Mouse (Mus musculus) forebrain, postnatal 0 days (tissue): ENCODE results near the gene Clip2. TPM values are rescaled to one million over a fixed set of nuclear protein-coding genes. Genes with fewer than 3 reads are reported as not detected.

Experiments
- ATAC-seq: fragments of 200-750 bp; cut with Nextera tagmentation; 2 replicates; pipeline ENCODE4 v1.8.0; 2017; ENCODE audit warnings: mild to moderate bottlenecking, moderate library complexity
- DNase-seq: peaks from one replicate; pipeline ENCODE4 v3.0.0-alpha.2; 2015
- H3K27ac ChIP-seq: fragments of 300-500 bp; sonication (generic); 2 replicates; pipeline ENCODE4 v1.5.1; 2014; ENCODE audit warnings: low read depth, mild to moderate bottlenecking, antibody characterized with exemption, low read length, moderate library complexity, mixed read lengths
- H3K27me3 ChIP-seq: fragments of 300-500 bp; sonication (generic); 2 replicates; pipeline ENCODE4 v1.6.1; 2014; ENCODE audit warnings: mild to moderate bottlenecking, low read length, mixed read lengths; ENCODE audit not compliant: insufficient read depth
- H3K36me3 ChIP-seq: fragments of 300-500 bp; sonication (generic); 2 replicates; pipeline ENCODE4 v1.6.1; 2014; ENCODE audit warnings: mild to moderate bottlenecking, moderate library complexity; ENCODE audit not compliant: insufficient read depth
- H3K4me1 ChIP-seq: fragments of 300-500 bp; sonication (generic); 2 replicates; pipeline ENCODE4 v1.6.1; 2014; ENCODE audit warnings: antibody characterized with exemption; ENCODE audit not compliant: insufficient read depth
- H3K4me2 ChIP-seq: fragments of 300-500 bp; sonication (generic); 2 replicates; pipeline ENCODE4 v1.6.1; 2014; ENCODE audit warnings: low read depth, mild to moderate bottlenecking, moderate library complexity
- H3K4me3 ChIP-seq: fragments of 300-500 bp; sonication (generic); 2 replicates; pipeline ENCODE4 v1.5.1; 2014; ENCODE audit warnings: low read depth, low read length, mixed read lengths
- H3K9ac ChIP-seq: fragments of 300-500 bp; sonication (generic); 2 replicates; pipeline ENCODE4 v1.6.1; 2014; ENCODE audit warnings: mild to moderate bottlenecking
- H3K9me3 ChIP-seq: fragments of 300-500 bp; sonication (generic); 2 replicates; pipeline ENCODE4 v1.6.1; 2016; ENCODE audit warnings: low read length
- CTCF ChIP-seq: sonication (generic); IDR thresholded peaks from 2 replicates; pipeline ENCODE4 v1.5.1; 2016; ENCODE audit warnings: antibody characterized with exemption, control low read depth, low read depth
- WGBS: fragments of 180-500 bp; shearing (Covaris S2); extraction: QIAGEN DNeasy Blood & Tissue Kit; methylation state at CpG from one replicate; pipeline ENCODE4 v1.1.7; 2014; 5-methylcytosine and 5-hydroxymethylcytosine counted together
- polyA plus RNA-seq: library from polyadenylated mRNA; unstranded; fragments of >200 nt; fragmentation: Nextera tagmentation; extraction: Ambion mirVana; gene quantifications from 2 replicates; pipeline ENCODE4 v1.2.1, GENCODE M21; 2015
- total RNA-seq: library from RNA; depleted of rRNA; stranded (reverse); fragments of >200 nt; gene quantifications from 2 replicates; pipeline ENCODE4 v1.2.3, GENCODE M21; 2014

Gene Clip2
- total and polyA plus RNA-seq, 2 experiments from 2014 or later, result 14.5 to 162 TPM

DNA sequence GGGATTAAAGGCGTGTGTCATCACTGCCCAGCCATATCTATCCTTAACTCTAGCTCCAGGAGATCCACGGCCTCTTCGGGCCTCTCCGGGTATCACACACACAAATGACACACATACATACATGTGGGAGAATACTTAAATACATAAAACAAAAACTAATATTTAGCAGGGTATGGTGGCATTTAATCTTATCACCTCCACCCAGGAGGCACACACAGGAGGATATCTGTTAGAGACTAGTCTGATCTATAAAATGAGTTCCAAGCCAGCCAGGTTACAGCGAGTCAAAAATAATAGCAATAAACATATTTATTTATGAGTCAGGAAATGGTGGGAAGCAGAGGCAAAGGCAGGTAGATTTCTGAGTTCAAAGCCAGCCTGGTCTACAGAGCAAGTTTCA, 23.6 kb upstream of the Clip2 start:
- no peak for DNase-seq
- no peak overlapping the region for H3K9ac ChIP-seq
- H3K4me3 ChIP-seq, result no peak overlapping the region
- no peak overlapping the region for H3K4me2 ChIP-seq
- peaks cover 8% of the 10 kb centered on the region; the same call in 1 of the 2 replicates for H3K4me1 ChIP-seq
- 96% methylated on average over 5 of the region's 5 CpGs for WGBS
- H3K27me3 ChIP-seq, result no peaks in the 10 kb centered on the region
- no peaks in the 10 kb centered on the region for H3K36me3 ChIP-seq
- H3K9me3 ChIP-seq, result no peaks in the 10 kb centered on the region
- ATAC-seq, result no peak
- H3K27ac ChIP-seq, result no peak overlapping the region
- TF ChIP-seq CTCF, result no peak

DNA sequence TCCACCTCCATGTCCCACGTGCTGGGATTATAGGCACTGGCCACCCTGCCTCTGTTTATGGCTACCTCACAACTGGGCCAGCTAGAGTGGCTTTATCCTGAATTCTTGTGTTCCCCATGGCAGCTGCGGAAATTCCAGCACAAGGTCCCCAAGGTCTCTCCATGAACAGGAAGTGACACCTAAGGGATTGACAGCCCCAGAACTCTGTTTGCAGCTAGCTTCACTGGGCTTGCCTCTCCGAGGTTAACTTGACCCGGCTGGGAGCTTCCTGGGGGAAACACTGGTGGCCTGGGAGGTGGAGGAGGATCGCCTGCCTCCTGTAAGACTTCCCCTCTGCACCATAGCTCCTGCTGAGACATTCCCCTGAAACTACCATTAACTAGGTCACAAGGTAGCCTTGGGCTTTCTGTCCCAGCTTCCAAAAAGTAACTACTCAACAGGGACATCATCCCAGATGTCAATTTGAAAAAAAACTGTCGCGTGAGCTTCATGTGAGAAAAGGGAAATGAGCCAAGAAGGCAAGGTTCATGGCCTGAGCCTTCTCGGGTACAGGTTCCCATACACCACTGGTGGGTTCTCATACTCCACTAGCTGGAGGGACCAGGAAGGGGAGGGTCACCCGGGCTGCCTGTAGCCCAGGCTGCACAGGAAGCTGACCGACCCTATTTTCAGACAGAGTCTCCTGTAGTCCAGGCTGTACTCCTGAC, 20.4 kb upstream of the Clip2 start:
- Histone ChIP-seq H3K27me3 (no peaks in the 10 kb centered on the region), H3K27ac (peak overlapping the region; percentile 57; the same call in 1 of the 2 replicates), H3K9me3 (no peaks in the 10 kb centered on the region), H3K4me3 (peak overlapping the region; percentile 52; the same call in 1 of the 2 replicates), H3K4me2 (peak overlapping the region; percentile 84), H3K36me3 (no peaks in the 10 kb centered on the region), H3K9ac (no peak overlapping the region), H3K4me1 (peaks cover 8% of the 10 kb centered on the region; the same call in 1 of the 2 replicates)
- TF ChIP-seq CTCF, result no peak
- no peak for DNase-seq
- 40% methylated on average over 10 of the region's 10 CpGs for WGBS
- ATAC-seq, result no peak

DNA sequence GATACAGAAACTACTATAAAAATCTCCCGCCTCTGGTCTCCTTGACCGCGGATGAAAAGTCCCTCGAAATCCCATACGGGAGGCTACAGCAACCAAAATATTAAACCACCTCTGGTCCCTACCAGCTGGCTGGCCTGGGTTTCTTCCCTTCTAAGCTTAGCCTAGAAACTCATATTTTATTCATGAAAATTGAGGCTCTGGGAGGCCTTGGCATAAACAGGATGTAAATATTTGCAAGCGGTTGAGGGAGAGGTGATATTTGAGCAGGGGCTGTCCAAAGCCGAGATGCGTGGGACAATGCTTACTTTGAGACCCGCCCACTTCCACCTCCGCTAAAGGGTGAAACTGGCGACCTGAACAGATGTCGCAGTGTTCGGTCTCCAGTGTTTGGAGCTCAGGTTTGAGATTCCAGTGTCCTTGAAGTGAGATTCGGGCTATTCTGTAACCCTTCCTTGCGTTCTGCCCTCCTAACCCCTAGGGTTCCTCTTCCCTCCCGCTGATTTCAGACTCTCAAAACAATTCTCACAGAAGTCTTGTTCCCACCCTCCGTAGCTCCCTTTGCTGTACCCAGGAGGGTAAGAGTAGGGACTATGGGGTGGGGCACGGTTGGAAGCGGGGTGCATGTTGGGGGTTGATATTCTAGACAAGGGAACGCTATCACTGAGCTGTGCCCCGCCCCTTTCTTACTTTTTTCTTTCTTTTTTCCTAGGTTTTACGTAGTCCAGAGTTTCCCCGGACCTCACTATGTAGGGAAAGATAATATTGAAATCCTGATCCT, 19.7 kb upstream of the Clip2 start:
- no peaks in the 10 kb centered on the region for H3K9me3 ChIP-seq
- no peaks in the 10 kb centered on the region for H3K27me3 ChIP-seq
- H3K4me3 ChIP-seq, result peak overlapping the region; percentile 52
- H3K36me3 ChIP-seq, result no peaks in the 10 kb centered on the region
- peak overlapping the region; percentile 57; the same call in 1 of the 2 replicates for H3K27ac ChIP-seq
- H3K4me2 ChIP-seq, result peak overlapping the region; percentile 84
- ATAC-seq (peak; percentile 88), DNase-seq (peak; percentile 80)
- WGBS, result 3% methylated on average over 23 of the region's 23 CpGs
- no peak for TF ChIP-seq CTCF
- peaks cover 8% of the 10 kb centered on the region; the same call in 1 of the 2 replicates for H3K4me1 ChIP-seq
- H3K9ac ChIP-seq, result peak overlapping the region; percentile 58

DNA sequence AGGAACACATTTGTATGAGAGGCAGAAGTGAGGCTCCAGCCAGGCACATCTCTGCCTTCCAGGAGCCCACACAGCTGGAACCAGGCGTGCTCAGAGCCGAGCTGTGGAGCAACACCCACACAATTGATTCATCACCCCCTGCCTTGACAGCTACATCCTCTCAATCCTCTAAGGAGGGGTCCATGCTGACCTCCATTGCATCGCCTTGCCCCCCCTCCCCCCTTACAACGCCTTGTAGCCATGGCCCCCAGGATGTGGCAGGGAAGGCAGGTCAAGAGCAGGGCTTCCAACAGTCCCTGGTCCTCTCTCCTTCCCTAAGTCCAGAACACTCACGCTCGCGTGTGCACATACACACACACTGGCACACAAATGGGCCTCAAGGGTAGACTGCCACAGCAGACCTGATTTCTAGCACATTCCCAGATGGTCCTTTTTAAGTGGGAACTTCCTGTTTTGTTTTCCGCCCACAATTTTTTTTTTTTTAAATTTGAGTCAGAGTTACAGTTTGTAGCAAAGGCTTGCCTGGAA, 16.8 kb upstream of the Clip2 start:
- no peak for TF ChIP-seq CTCF
- DNase-seq, result no peak

DNA sequence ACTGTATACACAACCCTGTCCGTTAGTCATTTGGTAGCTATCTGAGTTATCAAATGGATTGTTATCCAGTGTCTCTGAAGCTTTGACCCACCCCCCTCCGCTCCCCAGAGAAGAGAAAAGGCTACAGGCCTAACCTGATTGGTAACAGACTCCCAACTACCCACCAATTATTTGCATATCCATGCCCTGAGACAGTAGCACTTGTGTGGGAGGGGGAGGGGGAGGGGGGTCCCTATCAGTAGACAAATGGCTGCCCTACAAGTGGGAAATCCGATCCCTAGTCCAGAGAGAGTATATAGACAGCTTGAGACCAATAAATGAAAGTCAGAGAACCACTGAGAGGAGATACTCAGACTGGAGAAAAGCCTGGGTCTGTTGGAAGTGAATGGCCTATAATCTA, 15.8 kb upstream of the Clip2 start:
- Histone ChIP-seq H3K9me3 (no peaks in the 10 kb centered on the region), H3K4me1 (peaks cover 8% of the 10 kb centered on the region; the same call in 1 of the 2 replicates), H3K27me3 (no peaks in the 10 kb centered on the region), H3K27ac (no peak overlapping the region), H3K36me3 (no peaks in the 10 kb centered on the region), H3K4me2 (no peak overlapping the region), H3K9ac (no peak overlapping the region), H3K4me3 (no peak overlapping the region)
- WGBS, result 73% methylated on average over 3 of the region's 3 CpGs
- ATAC-seq (no peak), DNase-seq (no peak)
- no peak for TF ChIP-seq CTCF

More for the DNA sequence above, 16.8 kb upstream of the Clip2 start:
- Histone ChIP-seq H3K4me2 (no peak overlapping the region), H3K36me3 (no peaks in the 10 kb centered on the region), H3K9me3 (no peaks in the 10 kb centered on the region), H3K27ac (no peak overlapping the region), H3K9ac (no peak overlapping the region), H3K27me3 (no peaks in the 10 kb centered on the region), H3K4me1 (peaks cover 8% of the 10 kb centered on the region; the same call in 1 of the 2 replicates), H3K4me3 (no peak overlapping the region)
- ATAC-seq, result no peak
- WGBS, result 57% methylated on average over 8 of the region's 8 CpGs

DNA sequence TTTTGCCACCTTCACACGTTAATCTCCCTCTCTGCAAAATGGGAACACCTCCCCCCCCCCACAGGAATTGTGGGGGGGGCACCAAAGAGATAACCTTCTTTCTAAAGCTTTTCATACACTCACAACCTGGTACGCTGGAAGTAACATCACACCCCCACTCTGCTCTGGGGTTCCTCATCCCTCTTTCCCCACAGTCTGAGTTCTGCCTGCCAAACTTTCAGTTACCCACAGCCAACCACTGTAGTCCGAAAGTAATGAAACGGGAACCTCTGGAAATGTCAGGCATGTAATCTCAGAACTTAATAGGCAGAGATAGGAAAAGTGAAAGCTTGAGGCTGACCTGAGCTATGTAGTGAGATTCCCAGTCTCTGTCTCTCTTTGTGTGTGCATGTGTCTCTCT, 15.2 kb upstream of the Clip2 start:
- H3K36me3 ChIP-seq, result no peaks in the 10 kb centered on the region
- H3K4me1 ChIP-seq, result peaks cover 6% of the 10 kb centered on the region; the same call in 1 of the 2 replicates
- H3K27me3 ChIP-seq, result no peaks in the 10 kb centered on the region
- ATAC-seq (no peak), DNase-seq (no peak)
- H3K4me2 ChIP-seq, result no peak overlapping the region
- WGBS, result 92% methylated on average over 4 of the region's 4 CpGs
- H3K9ac ChIP-seq, result no peak overlapping the region
- no peaks in the 10 kb centered on the region for H3K9me3 ChIP-seq
- no peak overlapping the region for H3K27ac ChIP-seq
- H3K4me3 ChIP-seq, result no peak overlapping the region
- TF ChIP-seq CTCF, result no peak

DNA sequence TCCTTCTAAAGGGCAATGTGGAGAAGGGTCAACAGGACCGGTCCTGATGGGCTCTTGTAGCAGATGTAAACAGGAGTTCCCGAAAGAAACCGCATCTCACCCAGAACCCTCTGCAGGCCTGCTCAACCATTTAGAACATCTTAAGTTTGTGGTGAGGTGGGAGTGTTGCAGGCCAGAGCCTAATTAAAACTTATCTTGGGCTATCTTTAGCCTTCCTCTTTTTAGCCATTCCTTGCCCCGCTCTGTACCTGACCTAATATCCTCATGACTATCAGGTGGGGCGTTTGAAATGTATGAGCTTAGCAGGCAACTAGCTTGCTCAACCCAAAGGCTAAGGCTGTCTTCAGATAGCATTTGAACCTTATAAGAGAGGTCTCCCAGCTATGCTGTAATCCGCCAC, 13.5 kb upstream of the Clip2 start:
- Histone ChIP-seq H3K4me1 (no peaks in the 10 kb centered on the region), H3K9me3 (no peaks in the 10 kb centered on the region), H3K36me3 (no peaks in the 10 kb centered on the region), H3K4me3 (no peak overlapping the region), H3K9ac (no peak overlapping the region), H3K27ac (no peak overlapping the region), H3K4me2 (no peak overlapping the region), H3K27me3 (no peaks in the 10 kb centered on the region)
- ATAC-seq (no peak), DNase-seq (no peak)
- 91% methylated on average over 6 of the region's 6 CpGs for WGBS
- TF ChIP-seq CTCF, result no peak
